Mouse (Mus musculus): ENCODE data around the gene Gata5. TPM values are rescaled to one million over a fixed set of nuclear protein-coding genes. Genes with fewer than 3 reads are reported as not detected.

Gene Gata5
- 0.72 TPM for polyA plus RNA-seq (2015; fragmentation: Illumina TruSeq; extraction: RNeasy Lipid Tissue Mini Kit (QIAGEN cat#74804); ENCODE audit: insufficient read depth, low read depth, low replicate concordance)

DNA sequence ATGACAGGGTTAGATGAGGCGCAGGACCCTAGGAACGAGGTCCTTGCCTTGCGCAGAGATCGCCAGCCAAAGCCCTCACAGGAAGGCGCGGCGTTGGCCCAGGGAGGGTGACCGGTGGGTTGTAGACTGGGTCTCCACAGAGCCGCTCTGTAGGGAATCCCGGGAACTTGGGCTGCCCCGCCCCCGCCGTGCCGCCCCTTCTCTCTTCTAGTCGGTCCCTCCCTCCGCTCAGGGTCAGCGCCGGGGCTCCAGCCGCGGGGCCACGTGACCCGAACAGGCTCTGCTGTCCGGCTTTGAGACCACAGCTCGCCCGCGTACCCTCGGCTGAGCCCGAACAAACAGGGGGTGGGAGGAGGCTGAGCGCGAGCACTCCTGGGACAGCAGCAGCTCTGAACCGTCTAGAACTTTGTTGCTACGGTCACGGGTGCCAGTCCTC is at the start of gene Gata5:
Gene Gata5, minus strand, starts transcription at position 149 of the 436 bp plus-strand sequence.

DNA sequence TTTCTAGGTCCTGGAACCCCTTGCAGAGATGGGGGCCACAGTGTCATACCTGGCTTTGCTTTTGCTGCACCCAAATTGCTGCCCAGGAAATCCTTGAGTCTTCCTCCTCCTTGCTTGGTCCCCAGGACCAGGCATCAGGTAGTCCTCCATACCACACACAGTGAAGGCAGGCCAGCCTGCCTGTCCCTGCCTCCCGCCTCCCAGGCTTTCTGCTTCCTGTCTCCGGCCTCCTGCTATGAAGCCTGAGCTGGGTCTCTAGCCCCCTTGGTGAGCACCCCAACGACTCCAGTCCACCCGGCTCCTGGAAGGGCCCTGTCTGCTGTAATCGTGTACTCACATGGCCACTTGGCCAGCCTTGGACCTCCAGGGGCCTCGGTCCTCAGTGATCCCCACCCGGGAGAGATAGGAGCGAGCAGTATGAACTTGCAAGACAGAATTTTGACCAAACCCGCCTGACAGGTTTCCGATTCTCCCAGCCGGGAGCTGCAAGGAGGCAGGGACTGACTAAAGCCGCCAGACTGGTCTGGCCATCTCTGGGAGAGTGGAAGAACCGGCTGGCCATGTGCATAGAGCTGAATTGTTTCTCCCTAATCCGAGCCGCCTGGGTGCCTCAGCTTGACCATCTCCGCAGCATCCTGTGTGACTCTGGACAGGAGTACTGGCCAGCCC is 44.9 kb downstream of the Gata5 start, which contains the start of gene Rbbp8nl:
Gene Rbbp8nl, minus strand, starts transcription at position 440 of the 669 bp plus-strand sequence.

Other genes starting within 250 kb of the Gata5 start
- not detected for gene Hrh3, start 230.2 kb downstream of the Gata5 start, polyA plus RNA-seq (2015; fragmentation: Illumina TruSeq; extraction: RNeasy Lipid Tissue Mini Kit (QIAGEN cat#74804); ENCODE audit: insufficient read depth, low read depth, low replicate concordance)
- gene Osbpl2, start 215.4 kb downstream of the Gata5 start, polyA plus RNA-seq (2015; fragmentation: Illumina TruSeq; extraction: RNeasy Lipid Tissue Mini Kit (QIAGEN cat#74804); ENCODE audit: insufficient read depth, low read depth, low replicate concordance), result 13.8 TPM
- 27.7 TPM for gene Adrm1, start 163.2 kb downstream of the Gata5 start, polyA plus RNA-seq (2015; fragmentation: Illumina TruSeq; extraction: RNeasy Lipid Tissue Mini Kit (QIAGEN cat#74804); ENCODE audit: insufficient read depth, low read depth, low replicate concordance)
- gene Lama5, start 108.8 kb downstream of the Gata5 start, polyA plus RNA-seq (2015; fragmentation: Illumina TruSeq; extraction: RNeasy Lipid Tissue Mini Kit (QIAGEN cat#74804); ENCODE audit: insufficient read depth, low read depth, low replicate concordance), result 23.8 TPM
- gene Rps21, start 77.3 kb downstream of the Gata5 start, polyA plus RNA-seq (2015; fragmentation: Illumina TruSeq; extraction: RNeasy Lipid Tissue Mini Kit (QIAGEN cat#74804); ENCODE audit: insufficient read depth, low read depth, low replicate concordance), result 683 TPM
- 7.8 TPM for gene Cables2, start 61.2 kb downstream of the Gata5 start, polyA plus RNA-seq (2015; fragmentation: Illumina TruSeq; extraction: RNeasy Lipid Tissue Mini Kit (QIAGEN cat#74804); ENCODE audit: insufficient read depth, low read depth, low replicate concordance)
- gene Rbbp8nl, start 44.8 kb downstream of the Gata5 start, polyA plus RNA-seq (2015; fragmentation: Illumina TruSeq; extraction: RNeasy Lipid Tissue Mini Kit (QIAGEN cat#74804); ENCODE audit: insufficient read depth, low read depth, low replicate concordance), result not detected
- 6.0 TPM for gene Slco4a1, start 121.5 kb upstream of the Gata5 start, polyA plus RNA-seq (2015; fragmentation: Illumina TruSeq; extraction: RNeasy Lipid Tissue Mini Kit (QIAGEN cat#74804); ENCODE audit: insufficient read depth, low read depth, low replicate concordance)
- gene Ntsr1, start 165.3 kb upstream of the Gata5 start, polyA plus RNA-seq (2015; fragmentation: Illumina TruSeq; extraction: RNeasy Lipid Tissue Mini Kit (QIAGEN cat#74804); ENCODE audit: insufficient read depth, low read depth, low replicate concordance), result not detected
- gene Mrgbp, start 246.6 kb upstream of the Gata5 start, polyA plus RNA-seq (2015; fragmentation: Illumina TruSeq; extraction: RNeasy Lipid Tissue Mini Kit (QIAGEN cat#74804); ENCODE audit: insufficient read depth, low read depth, low replicate concordance), result 9.0 TPM